In the genomic region with DNA sequence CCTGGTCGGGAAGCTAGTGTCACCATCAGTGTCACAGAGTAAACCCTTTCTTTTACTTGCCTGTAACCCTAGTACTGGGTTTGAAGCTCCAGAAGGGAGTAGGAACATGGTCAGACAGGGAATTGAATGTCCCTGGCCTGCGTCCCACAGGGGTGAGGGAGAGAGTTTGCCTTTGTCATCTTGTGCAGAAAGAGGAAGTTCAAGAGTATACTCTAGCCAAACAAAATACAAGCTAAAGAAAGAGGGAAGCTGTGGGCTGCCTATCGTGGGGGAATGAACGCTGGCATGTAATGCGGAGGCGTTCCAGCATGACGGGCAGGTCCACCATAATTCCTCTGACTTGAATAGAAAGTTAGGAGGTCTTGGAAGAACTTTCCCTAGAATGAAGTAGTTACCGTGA, we compare ENCODE assay signal across 12 mouse cellular contexts. TPM values are rescaled to one million over a fixed set of nuclear protein-coding genes. Genes with fewer than 3 reads are reported as not detected.
DNase-seq lines count a peak whose midpoint lies in the region; ATAC-seq and TF ChIP-seq lines count a peak whose summit lies in the region.
"Had no signal": no experiment of that assay in that cellular context is flagged by ENCODE, and none has a peak within 500 bp of the region (broad histone marks: within the 10 kb centered on the region; RNA-seq: fewer than 3 reads in every experiment).

No protein-coding gene starts in this region.

- no peak for TF ChIP-seq CTCF in kidney, postnatal 0 days (IDR thresholded peaks at IDR 0.05; ENCODE audit: low read depth)
- no peak for TF ChIP-seq CTCF in forebrain, postnatal 0 days (IDR thresholded peaks at IDR 0.05; ENCODE audit: low read depth)

- no peak overlapping the region for H3K4me2 ChIP-seq in kidney, postnatal 0 days (ENCODE audit: low read length)
- H3K4me2 ChIP-seq in kidney, embryonic 16.5 days (replicated peaks; ENCODE audit: low read depth, low read length): no peak overlapping the region
- H3K4me2 ChIP-seq in forebrain, postnatal 0 days (ENCODE audit: low read depth): no peak overlapping the region
- H3K4me2 ChIP-seq: forebrain, embryonic 13.5 days; lung, embryonic 14.5 days had no signal

- no peak for ATAC-seq in kidney, postnatal 0 days (replicated peaks; ENCODE audit: low FRiP score, low read depth)
- ATAC-seq in kidney, embryonic 16.5 days (ENCODE audit: low FRiP score, low TSS enrichment): no peak
- no peak for ATAC-seq in forebrain, postnatal 0 days
- ATAC-seq: forebrain, embryonic 13.5 days had no signal

- H3K27ac ChIP-seq in kidney, postnatal 0 days: no peak overlapping the region
- H3K27ac ChIP-seq in kidney, embryonic 16.5 days (ENCODE audit: low read length): no peak overlapping the region
- peak overlapping the region; percentile 78 for H3K27ac ChIP-seq in macrophage
- no peak overlapping the region for H3K27ac ChIP-seq in forebrain, postnatal 0 days (ENCODE audit: low read depth, low read length)
- H3K27ac ChIP-seq: forebrain, embryonic 13.5 days had no signal

- DNase-seq in kidney, postnatal 0 days (ENCODE audit: low spot score): peak; percentile 65
- peak; percentile 46 for DNase-seq in adrenal gland, postnatal 14 days
- DNase-seq in heart, postnatal 10 days: peak; percentile 45 to 49
- DNase-seq in forebrain, postnatal 0 days: no peak
- DNase-seq in thymus, postnatal 14 days: no peak
- no peak for DNase-seq in cerebellum, adult 9-11 months
- DNase-seq: cerebellum, postnatal 14 days; lung, embryonic 14.5 days had no signal

- no peaks in the 10 kb centered on the region for H3K36me3 ChIP-seq in kidney, postnatal 0 days (ENCODE audit: insufficient read depth, low read length)
- no peaks in the 10 kb centered on the region for H3K36me3 ChIP-seq in kidney, embryonic 16.5 days (ENCODE audit: insufficient read depth, low read length)
- H3K36me3 ChIP-seq in macrophage (ENCODE audit: inconsistent target): peaks cover 19% of the 10 kb centered on the region; the same call in 1 of the 2 replicates
- H3K36me3 ChIP-seq in forebrain, postnatal 0 days (ENCODE audit: insufficient read depth): no peaks in the 10 kb centered on the region

- WGBS in kidney, postnatal 0 days: 71% methylated on average over 8 of the region's 8 CpGs
- WGBS in kidney, embryonic 16.5 days: 70% methylated on average over 8 of the region's 8 CpGs
- WGBS in macrophage (ENCODE audit: missing documents): under 1% methylated on average over 8 of the region's 8 CpGs
- WGBS in forebrain, postnatal 0 days: 91% methylated on average over 8 of the region's 8 CpGs

- no peaks in the 10 kb centered on the region for H3K4me1 ChIP-seq in kidney, postnatal 0 days (replicated peaks; ENCODE audit: insufficient read depth, low read length)
- 0 out of 2 replicates have a peak, but pooled peaks cover 3% of the 10 kb centered on the region for H3K4me1 ChIP-seq in kidney, embryonic 16.5 days (ENCODE audit: insufficient read depth, low read length)
- no peaks in the 10 kb centered on the region for H3K4me1 ChIP-seq in forebrain, postnatal 0 days (ENCODE audit: insufficient read depth)
- H3K4me1 ChIP-seq: forebrain, embryonic 13.5 days had no signal

- peaks cover 27% of the 10 kb centered on the region for H3K79me2 ChIP-seq in macrophage (ENCODE audit: inconsistent target)

- no peaks in the 10 kb centered on the region for H3K27me3 ChIP-seq in kidney, postnatal 0 days (ENCODE audit: insufficient read depth, low read length)
- H3K27me3 ChIP-seq in kidney, embryonic 16.5 days (ENCODE audit: insufficient read depth, low read length): no peaks in the 10 kb centered on the region
- no peaks in the 10 kb centered on the region for H3K27me3 ChIP-seq in forebrain, postnatal 0 days (ENCODE audit: insufficient read depth, low read length)

- H3K9me3 ChIP-seq in kidney, postnatal 0 days (replicated peaks; ENCODE audit: low read length): no peaks in the 10 kb centered on the region
- no peaks in the 10 kb centered on the region for H3K9me3 ChIP-seq in kidney, embryonic 16.5 days (ENCODE audit: low read length)
- H3K9me3 ChIP-seq in forebrain, postnatal 0 days (ENCODE audit: low read length): no peaks in the 10 kb centered on the region
- H3K9me3 ChIP-seq: forebrain, embryonic 13.5 days had no signal

- H3K9ac ChIP-seq in kidney, postnatal 0 days (ENCODE audit: low read depth, low read length): no peak overlapping the region
- H3K9ac ChIP-seq in kidney, embryonic 16.5 days (replicated peaks; ENCODE audit: low read length): no peak overlapping the region
- no peak overlapping the region for H3K9ac ChIP-seq in forebrain, postnatal 0 days
- H3K9ac ChIP-seq: forebrain, embryonic 13.5 days; lung, embryonic 14.5 days had no signal

- intact Hi-C loops in heart, postnatal 10 days (cut with DNase I): no loop called here

- no peak overlapping the region for H3K4me3 ChIP-seq in kidney, postnatal 0 days (replicated peaks; ENCODE audit: low read depth, low read length)
- no peak overlapping the region for H3K4me3 ChIP-seq in kidney, embryonic 16.5 days (ENCODE audit: low read length)
- H3K4me3 ChIP-seq in macrophage (ENCODE audit: inconsistent target): no peak overlapping the region
- H3K4me3 ChIP-seq in forebrain, postnatal 0 days (ENCODE audit: low read depth, low read length): no peak overlapping the region
- H3K4me3 ChIP-seq: forebrain, embryonic 13.5 days had no signal

RNA-seq across cellular contexts. Expression of gene Ccl9, which starts 6.2 kb away (rescaled TPM):
- 3.6 and 4.1 TPM in 2 replicates for polyA plus RNA-seq in kidney, postnatal 0 days (2015; fragmentation: Nextera tagmentation; extraction: Ambion mirVana)
- polyA plus RNA-seq in kidney, embryonic 16.5 days (2015; fragmentation: Nextera tagmentation; extraction: Ambion mirVana): 2.2 and 3.5 TPM in 2 replicates
- total RNA-seq in adrenal gland, postnatal 14 days (2021): 4.5 and 10.3 TPM in 2 replicates
- 1 to 10 TPM; 2.9 to 5.3 TPM for total RNA-seq in heart, postnatal 10 days (2021)
- total RNA-seq in macrophage (2018; cell fraction: chromatin; rRNA removed): 100 to 1,000 TPM in 16 of 26 experiments, 10 to 100 TPM in 10; 27.1 to 700 (median 152) TPM
- total RNA-seq in macrophage (2018; cell fraction: cytosol; rRNA removed): 1,000 to 10,000 TPM in 7 of 26 experiments, 100 to 1,000 TPM in 19; 287 to 1,885 (median 507) TPM
- 1,000 to 10,000 TPM in 2 of 26 experiments, 100 to 1,000 TPM in 23, 10 to 100 TPM in 1; 94.4 to 1,218 (median 394) TPM for total RNA-seq in macrophage (2018; cell fraction: nucleus; rRNA removed)
- 289 to 625 TPM (median 620 TPM) in 3 replicates for polyA plus RNA-seq in macrophage (2018)
- 1.2 and 1.8 TPM in 2 replicates for total RNA-seq in forebrain, postnatal 0 days (2014; rRNA removed)
- 2.5 and 3.4 TPM in 2 replicates for polyA plus RNA-seq in forebrain, postnatal 0 days (2015; fragmentation: Nextera tagmentation; extraction: Ambion mirVana)

RNA-seq across cellular contexts. Expression of gene Ccl6, which starts 20.7 kb away (rescaled TPM):
- polyA plus RNA-seq in kidney, postnatal 0 days (2015; fragmentation: Nextera tagmentation; extraction: Ambion mirVana): 9.5 and 12.0 TPM in 2 replicates
- polyA plus RNA-seq in kidney, embryonic 16.5 days (2015; fragmentation: Nextera tagmentation; extraction: Ambion mirVana): 5.3 and 5.4 TPM in 2 replicates
- 9.5 and 14.4 TPM in 2 replicates for total RNA-seq in adrenal gland, postnatal 14 days (2021)
- total RNA-seq in heart, postnatal 10 days (2021): 1 to 10 TPM; 3.0 to 4.5 TPM
- total RNA-seq in macrophage (2018; cell fraction: chromatin; rRNA removed): 100 to 1,000 TPM in 5 of 26 experiments, 10 to 100 TPM in 21; 13.7 to 172 (median 40.9) TPM
- 100 to 1,000 TPM; 122 to 667 (median 326) TPM for total RNA-seq in macrophage (2018; cell fraction: cytosol; rRNA removed)
- 100 to 1,000 TPM in 13 of 26 experiments, 10 to 100 TPM in 13; 47.6 to 271 (median 103) TPM for total RNA-seq in macrophage (2018; cell fraction: nucleus; rRNA removed)
- polyA plus RNA-seq in macrophage (2018): 508 to 1,107 TPM (median 907 TPM) in 3 replicates
- total RNA-seq in forebrain, postnatal 0 days (2014; rRNA removed): 0.77 and 5.0 TPM in 2 replicates
- 3.5 and 3.7 TPM in 2 replicates for polyA plus RNA-seq in forebrain, postnatal 0 days (2015; fragmentation: Nextera tagmentation; extraction: Ambion mirVana)

RNA-seq across cellular contexts. Expression of gene Ccl5, which starts 41.9 kb away (rescaled TPM):
- polyA plus RNA-seq in kidney, postnatal 0 days (2015; fragmentation: Nextera tagmentation; extraction: Ambion mirVana): 0.47 and 0.79 TPM in 2 replicates
- polyA plus RNA-seq in kidney, embryonic 16.5 days (2015; fragmentation: Nextera tagmentation; extraction: Ambion mirVana): 0.37 and 0.52 TPM in 2 replicates
- total RNA-seq in adrenal gland, postnatal 14 days (2021): 25.5 TPM in 1 of 2 replicates, not detected in the other
- total RNA-seq in heart, postnatal 10 days (2021): not detected
- 1,000 to 10,000 TPM in 11 of 26 experiments, 100 to 1,000 TPM in 8, 10 to 100 TPM in 5, 1 to 10 TPM in 2; 2.2 to 3,982 (median 702) TPM for total RNA-seq in macrophage (2018; cell fraction: chromatin; rRNA removed)
- over 10,000 TPM in 13 of 26 experiments, 1,000 to 10,000 TPM in 2, 100 to 1,000 TPM in 6, 10 to 100 TPM in 5; 36.9 to 23,037 (median 8,667) TPM for total RNA-seq in macrophage (2018; cell fraction: cytosol; rRNA removed)
- 1,000 to 10,000 TPM in 18 of 26 experiments, 100 to 1,000 TPM in 2, 10 to 100 TPM in 6; 20.5 to 8,493 (median 2,733) TPM for total RNA-seq in macrophage (2018; cell fraction: nucleus; rRNA removed)
- polyA plus RNA-seq in macrophage (2018): 67.6 to 220 TPM (median 169 TPM) in 3 replicates
- not detected in 2 replicates for total RNA-seq in forebrain, postnatal 0 days (2014; rRNA removed)
- 0.98 and 1.1 TPM in 2 replicates for polyA plus RNA-seq in forebrain, postnatal 0 days (2015; fragmentation: Nextera tagmentation; extraction: Ambion mirVana)
- polyA plus RNA-seq: forebrain, embryonic 13.5 days had no signal

RNA-seq across cellular contexts. Expression of gene Heatr9, which starts 50.2 kb away (rescaled TPM):
- not detected in 2 replicates for polyA plus RNA-seq in kidney, postnatal 0 days (2015; fragmentation: Nextera tagmentation; extraction: Ambion mirVana)
- polyA plus RNA-seq in kidney, embryonic 16.5 days (2015; fragmentation: Nextera tagmentation; extraction: Ambion mirVana): 0.07 TPM in 1 of 2 replicates, not detected in the other
- total RNA-seq in adrenal gland, postnatal 14 days (2021): not detected in 2 replicates
- total RNA-seq in heart, postnatal 10 days (2021): not detected
- 10 to 100 TPM in 13 of 26 experiments, 1 to 10 TPM in 4, under 1 TPM in 2, not detected in 7; 0.46 to 47.2 (median 24.0) TPM for total RNA-seq in macrophage (2018; cell fraction: chromatin; rRNA removed)
- total RNA-seq in macrophage (2018; cell fraction: cytosol; rRNA removed): 1 to 10 TPM in 13 of 26 experiments, under 1 TPM in 9, not detected in 4; 0.06 to 7.3 (median 3.8) TPM
- total RNA-seq in macrophage (2018; cell fraction: nucleus; rRNA removed): 10 to 100 TPM in 11 of 26 experiments, 1 to 10 TPM in 7, under 1 TPM in 2, not detected in 6; 0.30 to 52.8 (median 16.6) TPM
- 0.34 TPM in 1 of 3 replicates, not detected in the others for polyA plus RNA-seq in macrophage (2018)
- not detected in 2 replicates for total RNA-seq in forebrain, postnatal 0 days (2014; rRNA removed)
- not detected in 2 replicates for polyA plus RNA-seq in forebrain, postnatal 0 days (2015; fragmentation: Nextera tagmentation; extraction: Ambion mirVana)
- polyA plus RNA-seq: forebrain, embryonic 13.5 days; intestine, embryonic 16.5 days had no signal

Comparison
In these comparisons a context has a peak if more than half of its experiments do, and no peak if none do; other contexts are left out.
1. DNase-seq: peak in kidney, postnatal 0 days (single experiment), adrenal gland, postnatal 14 days (single experiment) and heart, postnatal 10 days (2 of 2); none in forebrain, postnatal 0 days (single experiment), thymus, postnatal 14 days (single experiment) and cerebellum, adult 9-11 months (single experiment).
2. RNA of gene Ccl9, which starts 6.2 kb away (polyA plus RNA-seq): 289 to 625 TPM in macrophage; 3.6 to 4.1 TPM in kidney, postnatal 0 days, 2.2 to 3.5 TPM in kidney, embryonic 16.5 days and 2.5 to 3.4 TPM in forebrain, postnatal 0 days; every median in the first group is over 10 times any median in the second.
3. RNA of gene Ccl6, which starts 20.7 kb away (polyA plus RNA-seq): 508 to 1,107 TPM in macrophage; 9.5 to 12.0 TPM in kidney, postnatal 0 days, 5.3 to 5.4 TPM in kidney, embryonic 16.5 days and 3.5 to 3.7 TPM in forebrain, postnatal 0 days; every median in the first group is over 10 times any median in the second.
4. RNA of gene Ccl5, which starts 41.9 kb away (polyA plus RNA-seq): 67.6 to 220 TPM in macrophage; 0.98 to 1.1 TPM in forebrain, postnatal 0 days, 0.47 to 0.79 TPM in kidney, postnatal 0 days and 0.37 to 0.52 TPM in kidney, embryonic 16.5 days; every median in the first group is over 10 times any median in the second.